Mouse (Mus musculus): Measurements from ENCODE around the gene Olfr714. TPM values are rescaled to one million over a fixed set of nuclear protein-coding genes. Genes with fewer than 3 reads are reported as not detected.

Gene Olfr714
- polyA plus RNA-seq, 1 experiment from 2014 or later: not detected

Other genes with a start within 250 kb of the Olfr714 start
- not detected in 2 replicates for gene Olfr702, start 237.1 kb upstream of the Olfr714 start, polyA plus RNA-seq (2015; fragmentation: Nextera tagmentation; extraction: Ambion mirVana)
- gene Olfr703, start 227.6 kb upstream of the Olfr714 start, polyA plus RNA-seq (2015; fragmentation: Nextera tagmentation; extraction: Ambion mirVana): not detected in 2 replicates
- gene Olfr704, start 207.8 kb upstream of the Olfr714 start, polyA plus RNA-seq (2015; fragmentation: Nextera tagmentation; extraction: Ambion mirVana): not detected in 2 replicates
- not detected in 2 replicates for gene Olfr705, start 194.1 kb upstream of the Olfr714 start, polyA plus RNA-seq (2015; fragmentation: Nextera tagmentation; extraction: Ambion mirVana)
- not detected in 2 replicates for gene Olfr706, start 182.8 kb upstream of the Olfr714 start, polyA plus RNA-seq (2015; fragmentation: Nextera tagmentation; extraction: Ambion mirVana)
- not detected in 2 replicates for gene Olfr707, start 169.7 kb upstream of the Olfr714 start, polyA plus RNA-seq (2015; fragmentation: Nextera tagmentation; extraction: Ambion mirVana)
- not detected in 2 replicates for gene Olfr1532-ps1, start 163.0 kb upstream of the Olfr714 start, polyA plus RNA-seq (2015; fragmentation: Nextera tagmentation; extraction: Ambion mirVana)
- not detected in 2 replicates for gene Olfr709-ps1, start 138.8 kb upstream of the Olfr714 start, polyA plus RNA-seq (2015; fragmentation: Nextera tagmentation; extraction: Ambion mirVana)
- gene Olfr710, start 122.7 kb upstream of the Olfr714 start, polyA plus RNA-seq (2015; fragmentation: Nextera tagmentation; extraction: Ambion mirVana): not detected in 2 replicates
- not detected in 2 replicates for gene Olfr6, start 107.0 kb upstream of the Olfr714 start, polyA plus RNA-seq (2015; fragmentation: Nextera tagmentation; extraction: Ambion mirVana)
- gene Olfr711, start 95.5 kb upstream of the Olfr714 start, polyA plus RNA-seq (2015; fragmentation: Nextera tagmentation; extraction: Ambion mirVana): not detected in 2 replicates
- not detected in 2 replicates for gene Olfr2, start 64.9 kb upstream of the Olfr714 start, polyA plus RNA-seq (2015; fragmentation: Nextera tagmentation; extraction: Ambion mirVana)
- not detected in 2 replicates for gene Olfr713, start 39.8 kb upstream of the Olfr714 start, polyA plus RNA-seq (2015; fragmentation: Nextera tagmentation; extraction: Ambion mirVana)
- gene Olfr17, start 22.2 kb downstream of the Olfr714 start, polyA plus RNA-seq (2015; fragmentation: Nextera tagmentation; extraction: Ambion mirVana): not detected in 2 replicates
- not detected in 2 replicates for gene Olfr715b, start 39.4 kb downstream of the Olfr714 start, polyA plus RNA-seq (2015; fragmentation: Nextera tagmentation; extraction: Ambion mirVana)
- gene Olfr715, start 60.1 kb downstream of the Olfr714 start, polyA plus RNA-seq (2015; fragmentation: Nextera tagmentation; extraction: Ambion mirVana): not detected in 2 replicates
- not detected in 2 replicates for gene Olfr716, start 67.3 kb downstream of the Olfr714 start, polyA plus RNA-seq (2015; fragmentation: Nextera tagmentation; extraction: Ambion mirVana)
- not detected in 2 replicates for gene Nlrp14, start 96.0 kb downstream of the Olfr714 start, polyA plus RNA-seq (2015; fragmentation: Nextera tagmentation; extraction: Ambion mirVana)
- gene Rbmxl2, start 138.5 kb downstream of the Olfr714 start, polyA plus RNA-seq (2015; fragmentation: Nextera tagmentation; extraction: Ambion mirVana): not detected in 2 replicates